In the genomic region with DNA sequence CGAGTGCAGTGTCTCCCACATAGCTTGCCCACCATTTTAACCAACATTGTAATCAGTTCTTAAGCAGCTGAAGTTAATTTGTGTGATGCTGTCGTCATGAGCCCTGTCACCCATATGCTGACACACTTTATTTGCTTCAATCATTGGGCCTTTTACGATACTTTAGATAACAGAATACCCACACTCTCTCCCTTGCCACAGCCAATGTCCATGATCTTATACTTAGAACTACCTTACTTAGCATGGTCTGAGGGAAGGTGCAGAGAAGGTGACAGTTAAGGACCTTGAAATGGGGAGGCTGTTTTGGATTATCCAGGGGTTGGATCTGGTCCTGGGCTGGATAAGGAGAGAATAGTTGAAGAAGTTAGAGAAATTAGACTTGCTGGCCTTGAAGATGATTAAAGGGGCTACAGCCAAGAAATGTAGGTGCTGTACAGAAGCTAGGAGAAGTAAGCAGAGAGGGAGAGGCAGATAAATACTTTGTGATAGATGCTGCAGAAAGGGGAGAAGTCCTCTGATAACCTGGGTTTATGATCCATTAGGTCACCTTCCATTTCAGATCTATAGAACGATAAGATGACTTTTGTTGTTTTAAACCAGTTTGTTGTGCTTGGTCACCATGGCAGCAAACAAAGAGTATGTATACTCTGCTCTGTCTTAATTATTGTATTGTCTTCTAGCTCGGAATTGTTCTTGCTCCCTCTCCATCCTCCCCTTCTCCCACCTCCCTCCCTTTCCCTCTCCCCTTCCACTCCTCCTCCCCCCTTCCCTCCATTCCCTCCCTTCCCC, we compare ENCODE assay signal across 16 mouse cellular contexts.
"Had no signal": no experiment of that assay in that cellular context is flagged by ENCODE, and none has a peak within 500 bp of the region (broad histone marks: within the 10 kb centered on the region; RNA-seq: fewer than 3 reads in every experiment).

No protein-coding gene starts in this region.

- H3K9me3 ChIP-seq: kidney, embryonic 15.5 days; limb, embryonic 12.5 days; stomach, embryonic 15.5 days had no signal

- H3K4me3 ChIP-seq: kidney, embryonic 15.5 days; limb, embryonic 12.5 days; stomach, embryonic 15.5 days had no signal

- H3K36me3 ChIP-seq: kidney, embryonic 15.5 days; limb, embryonic 12.5 days; stomach, embryonic 15.5 days had no signal

- H3K4me2 ChIP-seq: kidney, embryonic 15.5 days; limb, embryonic 12.5 days; midbrain, embryonic 11.5 days; stomach, embryonic 15.5 days had no signal

- H3K27me3 ChIP-seq: kidney, embryonic 15.5 days; limb, embryonic 12.5 days; stomach, embryonic 15.5 days had no signal

- H3K9ac ChIP-seq: kidney, embryonic 15.5 days; limb, embryonic 12.5 days; liver, embryonic 14.5 days; stomach, embryonic 15.5 days had no signal

- DNase-seq: kidney, postnatal 14 days; layer of hippocampus, adult 9-11 months; layer of hippocampus, postnatal 36 days; liver; lung, adult 18-20 months; lung, postnatal 10 days; lung, postnatal 4 days; spleen, adult 18-20 months; thymus, adult 2 months; thymus, postnatal 25 days had no signal

- H3K27ac ChIP-seq: kidney, embryonic 15.5 days; limb, embryonic 12.5 days; liver, embryonic 14.5 days; stomach, embryonic 15.5 days had no signal

- ATAC-seq: midbrain, embryonic 16.5 days had no signal
